15 mouse cellular contexts compared by ENCODE assay signal in genomic region chr1:24719621-24720020, GRCm38 (mm10). TPM values are rescaled to one million over a fixed set of nuclear protein-coding genes. Genes with fewer than 3 reads are reported as not detected.
DNase-seq lines count a peak whose midpoint lies in the region; ATAC-seq and TF ChIP-seq lines count a peak whose summit lies in the region.
"Had no signal": no experiment of that assay in that cellular context is flagged by ENCODE, and none has a peak within 500 bp of the region (broad histone marks: within the 10 kb centered on the region; RNA-seq: fewer than 3 reads in every experiment).

No protein-coding gene starts in this region.

- peaks cover 4% of the 10 kb centered on the region; the same call in 1 of the 2 replicates for H3K36me3 ChIP-seq in kidney, postnatal 0 days (ENCODE audit: insufficient read depth, low read length)
- H3K36me3 ChIP-seq in neural tube, embryonic 15.5 days, result peaks cover 21% of the 10 kb centered on the region

- H3K4me3 ChIP-seq in kidney, postnatal 0 days (replicated peaks; ENCODE audit: low read depth, low read length), result no peak overlapping the region
- no peak overlapping the region for H3K4me3 ChIP-seq in neural tube, embryonic 15.5 days (replicated peaks)
- H3K4me3 ChIP-seq: hindbrain, embryonic 15.5 days had no signal

- H3K4me1 ChIP-seq in kidney, postnatal 0 days (replicated peaks; ENCODE audit: insufficient read depth, low read length), result no peaks in the 10 kb centered on the region
- no peaks in the 10 kb centered on the region for H3K4me1 ChIP-seq in neural tube, embryonic 15.5 days
- H3K4me1 ChIP-seq: hindbrain, embryonic 15.5 days had no signal

- H3K27ac ChIP-seq in kidney, postnatal 0 days, result no peak overlapping the region
- no peak overlapping the region for H3K27ac ChIP-seq in neural tube, embryonic 15.5 days (replicated peaks)

- peak; percentile 59 for TF ChIP-seq CTCF in kidney, postnatal 0 days (IDR thresholded peaks at IDR 0.05; ENCODE audit: low read depth)

- no peak overlapping the region for H3K4me2 ChIP-seq in kidney, postnatal 0 days (ENCODE audit: low read length)
- H3K4me2 ChIP-seq in neural tube, embryonic 15.5 days, result no peak overlapping the region
- H3K4me2 ChIP-seq: hindbrain, embryonic 15.5 days had no signal

- no peaks in the 10 kb centered on the region for H3K27me3 ChIP-seq in kidney, postnatal 0 days (ENCODE audit: insufficient read depth, low read length)
- H3K27me3 ChIP-seq in neural tube, embryonic 15.5 days (replicated peaks), result no peaks in the 10 kb centered on the region
- H3K27me3 ChIP-seq: hindbrain, embryonic 15.5 days had no signal

- H3K9ac ChIP-seq in kidney, postnatal 0 days (ENCODE audit: low read depth, low read length), result no peak overlapping the region
- no peak overlapping the region for H3K9ac ChIP-seq in neural tube, embryonic 15.5 days (replicated peaks)
- H3K9ac ChIP-seq: hindbrain, embryonic 15.5 days had no signal

- ATAC-seq in kidney, postnatal 0 days (replicated peaks; ENCODE audit: low FRiP score, low read depth), result no peak
- ATAC-seq in neural tube, embryonic 15.5 days (ENCODE audit: low FRiP score), result no peak

- DNase-seq in embryo, embryonic 11 days, result peak; percentile 16
- no peak for DNase-seq in embryo, embryonic 10 days (ENCODE audit: low spot score)
- peak; percentile 27 for DNase-seq in kidney, postnatal 0 days (ENCODE audit: low spot score)
- no peak for DNase-seq in kidney, postnatal 25 days
- peak; percentile 19 for DNase-seq in 3T3-L1 (ENCODE audit: low read depth, low spot score)
- peak; percentile 21 for DNase-seq in NIH3T3 (ENCODE audit: low read depth)
- no peak for DNase-seq in gastrocnemius, adult 18-20 months (ENCODE audit: low spot score)
- DNase-seq: adrenal gland, adult 8-10 months; B cell, adult 2 months; gastrocnemius, postnatal 10 days; lung, adult 18-20 months; right cerebral cortex, adult 18-20 months; thymus, adult 2 months had no signal

- 67% methylated on average over 3 of the region's 3 CpGs for WGBS in kidney, postnatal 0 days
- 60% methylated on average over 3 of the region's 3 CpGs for WGBS in neural tube, embryonic 15.5 days

- H3K9me3 ChIP-seq in kidney, postnatal 0 days (replicated peaks; ENCODE audit: low read length), result no peaks in the 10 kb centered on the region
- no peaks in the 10 kb centered on the region for H3K9me3 ChIP-seq in neural tube, embryonic 15.5 days (replicated peaks)
- H3K9me3 ChIP-seq: hindbrain, embryonic 15.5 days had no signal

RNA-seq across cellular contexts. Expression of gene Lmbrd1, which starts 41.2 kb away (rescaled TPM):
- polyA plus RNA-seq in kidney, postnatal 0 days (2015; fragmentation: Nextera tagmentation; extraction: Ambion mirVana), result 43.2 and 44.0 TPM in 2 replicates
- polyA plus RNA-seq in neural tube, embryonic 15.5 days (2015; fragmentation: Nextera tagmentation; extraction: Ambion mirVana), result 48.9 and 49.7 TPM in 2 replicates
- 10 to 100 TPM; 30.3 to 32.1 TPM for total RNA-seq in gastrocnemius, adult 18-20 months (2021)

Comparison
In these comparisons a context has a peak if more than half of its experiments do, and no peak if none do; other contexts are left out.
1. DNase-seq: peak in embryo, embryonic 11 days (single experiment), kidney, postnatal 0 days (single experiment), 3T3-L1 (single experiment) and NIH3T3 (single experiment); none in embryo, embryonic 10 days (single experiment), kidney, postnatal 25 days (0 of 2) and gastrocnemius, adult 18-20 months (single experiment).